Mouse (Mus musculus) liver, embryonic 12.5 days (tissue): ENCODE measurements around the gene Olfr1499. TPM values are rescaled to one million over a fixed set of nuclear protein-coding genes. Genes with fewer than 3 reads are reported as not detected.
"Not testable (repeated sequence)": the region's sequence is repeated elsewhere in the genome, so short reads cannot be mapped to it uniquely, and the experiment has no call there.

Experiments
- ATAC-seq: fragments of 200-750 bp; cut with Nextera tagmentation; 2 replicates; pipeline ENCODE4 v1.8.0; 2017; ENCODE audit warnings: moderate number of reproducible peaks, mild to moderate bottlenecking, moderate library complexity
- H3K27ac ChIP-seq: fragments of 300-500 bp; sonication (generic); 2 replicates; pipeline ENCODE4 v1.5.1; 2016; ENCODE audit warnings: mild to moderate bottlenecking
- H3K27me3 ChIP-seq: fragments of 300-500 bp; sonication (generic); replicated peaks from 2 replicates; pipeline ENCODE4 v1.6.1; 2016; ENCODE audit warnings: mild to moderate bottlenecking, moderate library complexity
- H3K36me3 ChIP-seq: fragments of 300-500 bp; sonication (generic); 2 replicates; pipeline ENCODE4 v1.6.1; 2016; ENCODE audit warnings: mild to moderate bottlenecking, moderate library complexity
- H3K4me1 ChIP-seq: fragments of 300-500 bp; sonication (generic); 2 replicates; pipeline ENCODE4 v1.6.1; 2016
- H3K4me2 ChIP-seq: fragments of 300-500 bp; sonication (generic); 2 replicates; pipeline ENCODE4 v1.6.1; 2016; ENCODE audit warnings: mild to moderate bottlenecking, moderate library complexity
- H3K4me3 ChIP-seq: fragments of 300-500 bp; sonication (generic); 2 replicates; pipeline ENCODE4 v1.5.1; 2016; ENCODE audit warnings: mild to moderate bottlenecking, moderate library complexity
- H3K9ac ChIP-seq: fragments of 300-500 bp; sonication (generic); 2 replicates; pipeline ENCODE4 v1.6.1; 2016; ENCODE audit warnings: mild to moderate bottlenecking, moderate library complexity
- H3K9me3 ChIP-seq: fragments of 300-500 bp; sonication (generic); replicated peaks from 2 replicates; pipeline ENCODE4 v1.6.1; 2016; ENCODE audit warnings: mild to moderate bottlenecking, moderate library complexity
- WGBS: fragments of 180-500 bp; shearing (Covaris S2); methylation state at CpG from one replicate; pipeline ENCODE4 v1.1.7; 2016; ENCODE audit not compliant: insufficient replicate concordance; 5-methylcytosine and 5-hydroxymethylcytosine counted together
- polyA plus RNA-seq: library from polyadenylated mRNA; unstranded; fragments of >200 nt; fragmentation: Nextera tagmentation; extraction: Ambion mirVana; gene quantifications from 2 replicates; pipeline ENCODE4 v1.2.1, GENCODE M21; 2016

Olfr1499 gene
- not detected in 2 replicates for polyA plus RNA-seq

- no peak within 1 kb of the TSS for H3K9ac ChIP-seq
These were observed at the start of gene Olfr1499 for GRCm38 (mm10) chr19:13819347-13819746. Gene Olfr1499, minus strand, starts transcription at chr19:13819447.

GRCm38 (mm10) chr19:13861495-13861894 is 42.2 kb upstream of the Olfr1499 start, which contains the start of gene Olfr1502:
Gene Olfr1502, plus strand, starts transcription at chr19:13861795.
- Histone ChIP-seq H3K4me2 (no peak within 1 kb of the TSS), H3K9me3 (no peaks in the 10 kb centered on the region), H3K4me3 (no peak within 1 kb of the TSS), H3K27ac (no peak within 1 kb of the TSS), H3K4me1 (no peaks in the 10 kb centered on the region), H3K27me3 (no peaks in the 10 kb centered on the region), H3K9ac (no peak within 1 kb of the TSS), H3K36me3 (no peaks in the 10 kb centered on the region)
- no peak for ATAC-seq
- WGBS: 63% methylated on average over 1 of the region's 1 CpGs

More at GRCm38 (mm10) chr19:13819347-13819746, at the start of gene Olfr1499:
- H3K4me1 ChIP-seq: no peaks in the 10 kb centered on the region
- H3K4me3 ChIP-seq: no peak within 1 kb of the TSS
- no peak for ATAC-seq
- no peaks in the 10 kb centered on the region for H3K9me3 ChIP-seq
- no peaks in the 10 kb centered on the region for H3K27me3 ChIP-seq
- H3K4me2 ChIP-seq: no peak within 1 kb of the TSS
- H3K36me3 ChIP-seq: no peaks in the 10 kb centered on the region
- H3K27ac ChIP-seq: no peak within 1 kb of the TSS

DNA sequence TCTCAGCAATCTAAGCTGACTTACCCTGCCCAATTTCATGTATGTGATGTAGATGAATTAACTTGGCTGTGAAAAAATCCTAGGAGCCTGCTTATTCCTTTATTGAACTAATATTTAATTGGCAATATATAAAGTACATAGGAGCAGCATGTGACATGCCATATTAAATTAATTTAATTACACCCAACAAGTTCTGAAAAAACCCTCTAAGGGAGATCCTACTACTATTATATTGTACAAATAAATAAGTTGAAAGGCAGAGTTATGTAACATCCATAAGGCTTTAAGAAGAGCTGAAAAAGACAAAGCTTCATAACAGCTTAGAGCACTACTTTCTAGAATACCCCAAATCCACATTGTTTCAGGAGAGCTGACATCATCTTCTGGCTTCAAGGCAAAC is 31.3 kb upstream of the Olfr1499 start, which contains the start of gene Olfr1501:
Gene Olfr1501, minus strand, starts transcription at position 101 of the 400 bp plus-strand sequence.
- H3K36me3 ChIP-seq, ATAC-seq, H3K4me1 ChIP-seq, H3K27me3 ChIP-seq, H3K4me2 ChIP-seq, H3K4me3 ChIP-seq, H3K27ac ChIP-seq, H3K9me3 ChIP-seq, H3K9ac ChIP-seq: not testable (repeated sequence)

GRCm38 (mm10) chr19:13830388-13830787 is 11.1 kb upstream of the Olfr1499 start, which contains the start of gene Olfr1500:
Gene Olfr1500, minus strand, starts transcription at chr19:13830488.
- Histone ChIP-seq H3K27me3 (no peaks in the 10 kb centered on the region), H3K4me1 (no peaks in the 10 kb centered on the region), H3K9ac (no peak within 1 kb of the TSS), H3K4me3 (no peak within 1 kb of the TSS), H3K4me2 (no peak within 1 kb of the TSS), H3K27ac (no peak within 1 kb of the TSS), H3K36me3 (no peaks in the 10 kb centered on the region), H3K9me3 (no peaks in the 10 kb centered on the region)
- no peak for ATAC-seq

- Histone ChIP-seq H3K4me2 (no peak overlapping the region), H3K36me3 (no peaks in the 10 kb centered on the region), H3K27me3 (no peaks in the 10 kb centered on the region), H3K4me1 (no peaks in the 10 kb centered on the region), H3K4me3 (no peak overlapping the region), H3K9me3 (no peaks in the 10 kb centered on the region), H3K9ac (no peak overlapping the region), H3K27ac (no peak overlapping the region)
- 62% methylated on average over 3 of the region's 3 CpGs for WGBS
- ATAC-seq: no peak
These were observed 9.2 kb upstream of the Olfr1499 start for GRCm38 (mm10) chr19:13828447-13828846.

GRCm38 (mm10) chr19:13820847-13821246 is 1.6 kb upstream of the Olfr1499 start:
- H3K9ac ChIP-seq: no peak overlapping the region
- no peaks in the 10 kb centered on the region for H3K4me1 ChIP-seq
- ATAC-seq: no peak
- H3K36me3 ChIP-seq: no peaks in the 10 kb centered on the region
- H3K27me3 ChIP-seq: no peaks in the 10 kb centered on the region
- no peak overlapping the region for H3K4me3 ChIP-seq
- H3K27ac ChIP-seq: no peak overlapping the region
- WGBS: 23% methylated on average over 5 of the region's 5 CpGs
- H3K9me3 ChIP-seq: no peaks in the 10 kb centered on the region
- no peak overlapping the region for H3K4me2 ChIP-seq

DNA sequence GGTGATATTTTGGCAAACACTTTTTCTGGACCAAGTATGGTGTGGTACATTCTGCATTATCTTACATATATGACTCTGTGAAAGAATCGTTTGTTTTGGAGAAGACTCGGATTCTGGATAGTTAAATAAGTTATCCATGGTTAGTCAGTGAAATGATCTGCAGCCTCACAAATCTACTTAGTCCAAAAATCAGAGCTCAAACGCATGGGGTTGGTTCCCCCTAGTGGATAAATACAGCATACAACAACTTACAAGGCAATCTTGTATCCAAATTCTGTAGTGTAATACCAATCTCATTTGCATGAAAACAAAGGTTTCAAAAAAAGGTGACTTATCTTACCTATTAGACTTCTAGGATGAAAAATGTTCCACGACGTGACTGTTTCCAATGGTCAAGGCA is 420 bp downstream of the Olfr1499 start:
- no peak overlapping the region for H3K27ac ChIP-seq
- no peaks in the 10 kb centered on the region for H3K4me1 ChIP-seq
- H3K4me3 ChIP-seq: no peak overlapping the region
- no peaks in the 10 kb centered on the region for H3K9me3 ChIP-seq
- H3K4me2 ChIP-seq: no peak overlapping the region
- WGBS: 22% methylated on average over 5 of the region's 5 CpGs
- no peaks in the 10 kb centered on the region for H3K36me3 ChIP-seq
- H3K9ac ChIP-seq: no peak overlapping the region
- no peaks in the 10 kb centered on the region for H3K27me3 ChIP-seq
- no peak for ATAC-seq

GRCm38 (mm10) chr19:13812823-13813222 is 6.4 kb downstream of the Olfr1499 start:
- H3K36me3 ChIP-seq: no peaks in the 10 kb centered on the region
- no peak for ATAC-seq
- no peak overlapping the region for H3K27ac ChIP-seq
- no peaks in the 10 kb centered on the region for H3K27me3 ChIP-seq
- no peaks in the 10 kb centered on the region for H3K4me1 ChIP-seq
- H3K4me2 ChIP-seq: no peak overlapping the region
- no peak overlapping the region for H3K4me3 ChIP-seq
- WGBS: 43% methylated on average over 2 of the region's 2 CpGs
- H3K9ac ChIP-seq: no peak overlapping the region
- no peaks in the 10 kb centered on the region for H3K9me3 ChIP-seq

GRCm38 (mm10) chr19:13805486-13805885 is 13.8 kb downstream of the Olfr1499 start:
- WGBS: 34% methylated on average over 1 of the region's 1 CpGs

GRCm38 (mm10) chr19:13798102-13798501 is 21.1 kb downstream of the Olfr1499 start, which contains the start of gene Olfr1497:
Gene Olfr1497, minus strand, starts transcription at chr19:13798202.
- no peaks in the 10 kb centered on the region for H3K4me1 ChIP-seq

More at GRCm38 (mm10) chr19:13805486-13805885, 13.8 kb downstream of the Olfr1499 start:
- ATAC-seq, H3K9ac ChIP-seq, H3K27ac ChIP-seq, H3K4me1 ChIP-seq, H3K4me3 ChIP-seq, H3K36me3 ChIP-seq, H3K9me3 ChIP-seq, H3K27me3 ChIP-seq, H3K4me2 ChIP-seq: not testable (repeated sequence)

GRCm38 (mm10) chr19:13777578-13777977 is 41.7 kb downstream of the Olfr1499 start, which contains the start of gene Olfr1496:
Gene Olfr1496, plus strand, starts transcription at chr19:13777878.
- Histone ChIP-seq H3K4me2 (no peak within 1 kb of the TSS), H3K9ac (no peak within 1 kb of the TSS), H3K27me3 (no peaks in the 10 kb centered on the region), H3K4me3 (no peak within 1 kb of the TSS), H3K4me1 (no peaks in the 10 kb centered on the region), H3K36me3 (no peaks in the 10 kb centered on the region), H3K27ac (no peak within 1 kb of the TSS), H3K9me3 (no peaks in the 10 kb centered on the region)
- no peak for ATAC-seq
- 48% methylated on average over 1 of the region's 1 CpGs for WGBS

More at GRCm38 (mm10) chr19:13798102-13798501, 21.1 kb downstream of the Olfr1499 start, which contains the start of gene Olfr1497:
- Histone ChIP-seq H3K4me3 (no peak within 1 kb of the TSS), H3K27ac (no peak within 1 kb of the TSS), H3K9me3 (no peaks in the 10 kb centered on the region), H3K27me3 (no peaks in the 10 kb centered on the region), H3K9ac (no peak within 1 kb of the TSS), H3K4me2 (no peak within 1 kb of the TSS), H3K36me3 (no peaks in the 10 kb centered on the region)
- no peak for ATAC-seq

DNA sequence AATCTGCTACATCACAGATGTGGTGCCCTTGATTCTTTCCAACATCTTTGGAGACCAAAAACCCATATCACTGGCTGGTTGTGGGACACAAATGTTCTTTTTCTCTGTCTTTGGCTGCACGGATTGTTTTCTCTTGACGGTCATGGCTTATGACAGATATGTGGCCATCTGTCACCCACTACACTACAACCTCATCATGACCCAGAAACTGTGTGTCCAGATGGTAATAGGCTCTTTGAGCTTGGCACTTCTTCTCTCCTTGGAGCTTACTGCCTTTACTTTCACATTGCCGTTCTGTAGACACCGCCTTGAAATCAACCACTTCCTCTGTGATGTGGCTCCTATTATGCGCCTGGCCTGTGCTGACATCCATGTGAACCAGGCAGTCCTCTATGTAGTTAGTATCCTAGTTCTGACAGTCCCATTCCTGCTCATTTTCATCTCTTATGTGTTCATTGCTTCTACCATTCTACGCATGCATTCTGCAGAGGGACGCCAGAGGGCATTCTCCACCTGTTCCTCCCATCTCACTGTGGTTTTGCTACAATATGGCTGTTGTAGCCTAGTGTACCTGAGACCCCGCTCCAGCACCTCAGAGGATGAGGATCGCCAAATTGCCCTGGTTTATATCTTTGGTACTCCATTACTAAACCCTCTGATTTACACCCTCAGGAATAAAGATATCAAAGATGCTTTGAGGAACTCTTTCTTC is 50.5 kb downstream of the Olfr1499 start:
- no peaks in the 10 kb centered on the region for H3K9me3 ChIP-seq
- WGBS: 69% methylated on average over 9 of the region's 9 CpGs
- H3K9ac ChIP-seq: no peak overlapping the region
- no peaks in the 10 kb centered on the region for H3K4me1 ChIP-seq
- ATAC-seq: no peak
- H3K27me3 ChIP-seq: no peaks in the 10 kb centered on the region
- H3K4me2 ChIP-seq: no peak overlapping the region
- no peaks in the 10 kb centered on the region for H3K36me3 ChIP-seq
- no peak overlapping the region for H3K4me3 ChIP-seq
- no peak overlapping the region for H3K27ac ChIP-seq

DNA sequence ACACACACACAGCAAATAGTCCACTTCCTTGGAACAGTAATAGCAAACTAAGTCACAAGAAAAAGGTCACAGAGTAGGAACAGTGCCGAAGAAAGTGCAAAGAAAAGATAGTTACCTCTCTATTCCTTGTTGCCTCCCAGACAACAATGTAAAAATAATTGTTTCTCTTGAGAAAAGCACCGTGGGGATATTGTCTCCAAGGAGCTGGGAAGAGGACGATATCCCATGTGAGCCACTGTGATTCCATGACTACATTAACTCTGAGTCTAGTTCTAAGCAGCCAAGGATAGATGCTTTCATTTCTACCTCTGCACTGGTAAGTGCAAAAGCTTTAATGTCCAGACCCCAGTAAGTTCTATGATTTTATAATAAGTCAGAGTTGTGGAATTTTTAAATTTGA is 54.9 kb downstream of the Olfr1499 start, which contains the start of gene Olfr1495:
Gene Olfr1495, plus strand, starts transcription at position 301 of the 400 bp plus-strand sequence.
- Histone ChIP-seq H3K4me3 (no peak within 1 kb of the TSS), H3K4me1 (no peaks in the 10 kb centered on the region), H3K36me3 (no peaks in the 10 kb centered on the region), H3K27ac (no peak within 1 kb of the TSS), H3K9me3 (no peaks in the 10 kb centered on the region), H3K4me2 (no peak within 1 kb of the TSS), H3K9ac (no peak within 1 kb of the TSS), H3K27me3 (no peaks in the 10 kb centered on the region)
- ATAC-seq: no peak
- 64% methylated on average over 3 of the region's 3 CpGs for WGBS
